8 mouse cellular contexts compared by ENCODE assay signal in genomic region chr19:16063916-16064580, GRCm38 (mm10).
DNase-seq lines count a peak whose midpoint lies in the region; ATAC-seq and TF ChIP-seq lines count a peak whose summit lies in the region.

No protein-coding gene starts in this region.

- H3K4me1 ChIP-seq in embryonic facial prominence, embryonic 12.5 days: no peaks in the 10 kb centered on the region
- H3K4me1 ChIP-seq in heart, embryonic 10.5 days: peaks cover 11% of the 10 kb centered on the region; the same call in 1 of the 2 replicates
- H3K4me1 ChIP-seq in kidney, embryonic 14.5 days (ENCODE audit: control insufficient read depth, insufficient read depth, low read length): peaks cover 5% of the 10 kb centered on the region; the same call in 1 of the 2 replicates
- H3K4me1 ChIP-seq in limb, embryonic 15.5 days: peaks cover 4% of the 10 kb centered on the region; the same call in 1 of the 2 replicates
- no peaks in the 10 kb centered on the region for H3K4me1 ChIP-seq in midbrain, postnatal 0 days (ENCODE audit: insufficient read depth, low read length)

- H3K4me3 ChIP-seq in embryonic facial prominence, embryonic 12.5 days: no peak overlapping the region
- peak overlapping the region; percentile 49 for H3K4me3 ChIP-seq in heart, embryonic 10.5 days
- H3K4me3 ChIP-seq in kidney, embryonic 14.5 days (ENCODE audit: low read length): peak overlapping the region; percentile 10; the same call in 1 of the 2 replicates
- peak overlapping the region; percentile 26 for H3K4me3 ChIP-seq in limb, embryonic 15.5 days
- peak overlapping the region; percentile 14; the same call in 1 of the 2 replicates for H3K4me3 ChIP-seq in midbrain, postnatal 0 days (ENCODE audit: low read depth, low read length)

- ATAC-seq in embryonic facial prominence, embryonic 12.5 days (ENCODE audit: insufficient number of reproducible peaks, insufficient read depth, low FRiP score, low TSS enrichment): no peak
- peak; percentile 84 for ATAC-seq in kidney, embryonic 14.5 days (ENCODE audit: low FRiP score, low TSS enrichment)
- no peak for ATAC-seq in limb, embryonic 15.5 days (ENCODE audit: insufficient number of reproducible peaks, low FRiP score, low TSS enrichment, low read depth)
- peak; percentile 69 for ATAC-seq in midbrain, postnatal 0 days (ENCODE audit: low FRiP score)

- DNase-seq in 3T3-L1 (ENCODE audit: low read depth, low spot score): peak; percentile 95
- DNase-seq in adrenal gland, postnatal 25 days: peak; percentile 65
- no peak for DNase-seq in heart, embryonic 10.5 days (ENCODE audit: low spot score)
- peak; percentile 87 for DNase-seq in midbrain, postnatal 0 days (ENCODE audit: low spot score)
- DNase-seq in spleen, postnatal 36 days (ENCODE audit: low spot score in 2 of 2): peak; percentile 54 to 67

- H3K27me3 ChIP-seq in embryonic facial prominence, embryonic 12.5 days: no peaks in the 10 kb centered on the region
- 0 out of 2 replicates have a peak, but pooled peaks cover 5% of the 10 kb centered on the region for H3K27me3 ChIP-seq in heart, embryonic 10.5 days (ENCODE audit: insufficient read depth, poor library complexity, severe bottlenecking)
- H3K27me3 ChIP-seq in kidney, embryonic 14.5 days (ENCODE audit: control insufficient read depth, insufficient read depth, low read length): no peaks in the 10 kb centered on the region
- H3K27me3 ChIP-seq in limb, embryonic 15.5 days: no peaks in the 10 kb centered on the region
- no peaks in the 10 kb centered on the region for H3K27me3 ChIP-seq in midbrain, postnatal 0 days (ENCODE audit: insufficient read depth, low read length)

- peak overlapping the region; percentile 47 for H3K4me2 ChIP-seq in embryonic facial prominence, embryonic 12.5 days (replicated peaks)
- peak overlapping the region; percentile 42 for H3K4me2 ChIP-seq in kidney, embryonic 14.5 days (replicated peaks; ENCODE audit: low read depth, low read length)
- peak overlapping the region; percentile 53 for H3K4me2 ChIP-seq in limb, embryonic 15.5 days
- peak overlapping the region; percentile 43 for H3K4me2 ChIP-seq in midbrain, postnatal 0 days (ENCODE audit: low read depth, low read length, poor library complexity, severe bottlenecking)

- no peaks in the 10 kb centered on the region for H3K9me3 ChIP-seq in embryonic facial prominence, embryonic 12.5 days
- H3K9me3 ChIP-seq in heart, embryonic 10.5 days: no peaks in the 10 kb centered on the region
- no peaks in the 10 kb centered on the region for H3K9me3 ChIP-seq in kidney, embryonic 14.5 days (ENCODE audit: control insufficient read depth, low read length)
- no peaks in the 10 kb centered on the region for H3K9me3 ChIP-seq in limb, embryonic 15.5 days
- H3K9me3 ChIP-seq in midbrain, postnatal 0 days (ENCODE audit: low read length): no peaks in the 10 kb centered on the region

- H3K27ac ChIP-seq in embryonic facial prominence, embryonic 12.5 days: no peak overlapping the region
- peak overlapping the region; percentile 79 for H3K27ac ChIP-seq in heart, embryonic 10.5 days
- no peak overlapping the region for H3K27ac ChIP-seq in kidney, embryonic 14.5 days (ENCODE audit: low read depth, low read length)
- H3K27ac ChIP-seq in limb, embryonic 15.5 days: no peak overlapping the region
- no peak overlapping the region for H3K27ac ChIP-seq in midbrain, postnatal 0 days (ENCODE audit: low read depth, low read length)

- peak; percentile 94 for TF ChIP-seq CTCF in midbrain, postnatal 0 days (IDR thresholded peaks at IDR 0.05)

- no peaks in the 10 kb centered on the region for H3K36me3 ChIP-seq in embryonic facial prominence, embryonic 12.5 days
- H3K36me3 ChIP-seq in heart, embryonic 10.5 days: no peaks in the 10 kb centered on the region
- no peaks in the 10 kb centered on the region for H3K36me3 ChIP-seq in kidney, embryonic 14.5 days (ENCODE audit: control insufficient read depth, insufficient read depth, low read length)
- no peaks in the 10 kb centered on the region for H3K36me3 ChIP-seq in limb, embryonic 15.5 days
- no peaks in the 10 kb centered on the region for H3K36me3 ChIP-seq in midbrain, postnatal 0 days (ENCODE audit: insufficient read depth, low read length)

- 14% methylated on average over 12 of the region's 12 CpGs for WGBS in embryonic facial prominence, embryonic 12.5 days
- 13% methylated on average over 12 of the region's 12 CpGs for WGBS in heart, embryonic 10.5 days
- 12% methylated on average over 12 of the region's 12 CpGs for WGBS in kidney, embryonic 14.5 days
- 9% methylated on average over 12 of the region's 12 CpGs for WGBS in limb, embryonic 15.5 days
- WGBS in midbrain, postnatal 0 days: 12% methylated on average over 12 of the region's 12 CpGs

- peak overlapping the region; percentile 41; the same call in 1 of the 2 replicates for H3K9ac ChIP-seq in embryonic facial prominence, embryonic 12.5 days
- peak overlapping the region; percentile 47; the same call in 1 of the 2 replicates for H3K9ac ChIP-seq in kidney, embryonic 14.5 days (ENCODE audit: low read depth, low read length)
- 0 out of 2 replicates have a peak overlapping the region, but pooled peaks have one; percentile 26 for H3K9ac ChIP-seq in limb, embryonic 15.5 days
- H3K9ac ChIP-seq in midbrain, postnatal 0 days (replicated peaks; ENCODE audit: low read length, poor library complexity, severe bottlenecking): peak overlapping the region; percentile 26; the same call in 1 of the 2 replicates

Comparison
In these comparisons a context has a peak if more than half of its experiments do, and no peak if none do; other contexts are left out.
1. ATAC-seq: peak in kidney, embryonic 14.5 days (single experiment) and midbrain, postnatal 0 days (single experiment); none in embryonic facial prominence, embryonic 12.5 days (single experiment) and limb, embryonic 15.5 days (single experiment).
2. Peak in every context shown above with its lines, with median percentiles within 50 percentile points of each other: H3K4me2 ChIP-seq and H3K9ac ChIP-seq.